Mouse (Mus musculus) erythroid progenitor cell, adult 5-6 weeks (primary cell): ENCODE measurements at regions not wholly inside any gene's neighbourhood (a gene's known extent, or its start where the extent isn't known, plus 50 kb on each side); places are given as distances from the start of the nearest gene placed in this dataset.
A peak's percentile ranks its signal among the peaks of the same experiment; 100 is the strongest.
"Not testable (repeated sequence)": the region's sequence is repeated elsewhere in the genome, so short reads cannot be mapped to it uniquely, and the experiment has no call there.

Experiments
- ATAC-seq: replicated peaks from 2 replicates; pipeline ENCODE4 v1.8.0; 2016; ENCODE audit warnings: moderate number of reproducible peaks, mild to moderate bottlenecking, moderate TSS enrichment, inconsistent platforms; ENCODE audit not compliant: poor library complexity, low FRiP score, severe bottlenecking

DNA sequence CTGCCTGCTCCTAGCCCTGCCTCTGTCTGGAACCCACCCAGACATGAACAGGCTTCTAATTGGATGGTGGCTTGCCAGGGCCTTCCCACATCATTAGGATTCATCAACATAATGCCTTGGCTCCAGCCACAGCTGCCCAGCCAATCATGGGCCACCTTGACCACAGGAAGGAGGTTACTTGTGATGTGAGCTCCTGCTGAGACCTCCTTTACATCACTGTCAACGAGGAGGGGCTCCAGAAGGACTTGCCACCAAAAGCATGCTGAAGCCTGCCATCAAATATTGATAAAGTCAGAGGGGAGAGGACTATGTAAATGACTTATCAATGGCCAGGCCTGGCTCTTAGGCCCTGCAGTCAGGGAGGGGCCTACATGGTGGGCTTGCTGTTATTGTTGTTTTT lies 175.6 kb downstream of the Map1s start:
- not testable (repeated sequence) for ATAC-seq

GRCm38 (mm10) chr8:71127131-71127530 lies 145.4 kb upstream of the Myo9b start:
- not testable (repeated sequence) for ATAC-seq

GRCm38 (mm10) chr8:71130411-71131261 lies 141.9 kb upstream of the Myo9b start:
- ATAC-seq: peak; percentile 65

DNA sequence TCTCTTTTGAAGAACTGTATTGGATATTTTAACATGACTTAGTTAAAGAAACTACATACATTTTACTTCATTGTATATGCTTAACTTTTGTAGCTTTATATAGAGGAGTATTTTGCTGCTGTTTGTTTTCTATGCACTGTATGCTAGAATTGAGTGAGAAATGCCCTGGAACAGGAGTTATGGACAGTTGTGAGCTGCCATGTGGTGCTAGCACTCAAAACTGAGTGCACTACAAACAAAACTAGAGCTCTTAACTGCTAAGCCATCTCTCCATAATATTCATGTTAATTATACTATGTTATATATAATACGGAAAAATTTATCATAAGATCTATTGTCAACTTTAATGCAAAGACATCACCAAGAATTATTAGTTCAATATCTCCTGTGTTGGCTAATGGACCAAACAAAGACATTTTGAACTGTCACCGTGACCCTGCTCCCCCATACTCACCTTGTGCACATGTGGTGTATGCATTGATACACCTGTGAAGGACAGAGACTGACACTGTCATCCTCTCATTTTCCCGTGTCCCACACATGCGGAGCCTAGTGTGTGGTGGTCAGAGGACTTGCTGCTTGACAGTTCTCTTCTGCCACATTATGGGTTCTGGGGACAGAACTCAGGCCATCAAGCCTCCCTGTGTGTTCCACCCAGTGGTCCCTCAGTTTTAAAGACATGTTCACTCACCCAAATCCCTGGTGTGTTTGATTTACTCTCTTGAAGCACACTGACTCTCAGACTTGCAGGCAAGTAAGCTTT lies 141.0 kb upstream of the Myo9b start:
- no peak for ATAC-seq

DNA sequence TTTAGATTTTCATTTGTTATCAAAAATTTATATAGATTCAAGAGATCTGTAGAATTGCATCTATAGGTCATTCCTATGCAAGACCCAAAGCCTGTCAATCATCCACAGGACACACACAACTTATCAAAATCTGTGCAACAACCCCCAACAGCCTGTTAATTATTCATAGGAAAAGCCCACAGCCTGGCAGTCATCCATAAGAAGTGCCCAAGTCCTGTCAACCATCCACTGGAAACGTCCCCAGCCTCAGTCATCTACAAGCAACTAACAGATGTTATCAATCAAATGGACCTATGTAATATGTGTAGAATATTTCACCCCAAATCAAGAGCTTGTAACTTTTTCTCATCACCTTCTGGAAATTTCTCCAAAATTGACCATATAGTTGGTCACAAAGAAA lies 139.6 kb upstream of the Myo9b start:
- ATAC-seq: not testable (repeated sequence)

GRCm38 (mm10) chr8:71137131-71137530 lies 135.4 kb upstream of the Myo9b start:
- not testable (repeated sequence) for ATAC-seq

DNA sequence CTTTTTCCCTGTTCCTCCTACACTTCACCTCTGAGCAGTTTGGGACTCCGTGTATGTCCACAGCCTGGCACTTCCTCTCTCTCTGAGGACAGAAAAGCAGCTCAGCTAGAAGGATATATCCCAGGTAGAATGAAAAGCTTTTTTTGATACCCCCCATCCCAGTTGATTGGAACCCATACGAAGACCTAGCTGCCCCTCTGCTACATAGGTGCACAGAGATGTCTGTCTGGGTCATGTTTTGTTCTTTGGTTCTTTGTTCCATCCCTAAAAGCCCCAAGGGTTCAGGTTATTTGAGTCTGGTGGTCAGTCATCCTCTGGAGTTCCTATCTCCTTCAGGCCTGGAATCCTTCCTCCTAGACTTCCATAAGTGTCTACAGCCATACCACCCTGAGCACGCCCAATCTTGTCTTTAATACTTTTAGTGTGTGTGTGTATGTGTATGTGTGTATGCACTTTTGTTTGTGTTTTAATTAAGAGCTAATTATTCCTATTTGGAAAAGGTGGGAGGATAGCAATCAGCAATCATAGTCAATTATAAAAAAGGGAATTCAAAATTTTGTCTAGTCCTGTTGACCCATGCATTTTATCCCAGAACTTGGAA lies 130.0 kb upstream of the Myo9b start:
- ATAC-seq: 0 out of 2 replicates have a peak, but pooled peaks have one; percentile 19

DNA sequence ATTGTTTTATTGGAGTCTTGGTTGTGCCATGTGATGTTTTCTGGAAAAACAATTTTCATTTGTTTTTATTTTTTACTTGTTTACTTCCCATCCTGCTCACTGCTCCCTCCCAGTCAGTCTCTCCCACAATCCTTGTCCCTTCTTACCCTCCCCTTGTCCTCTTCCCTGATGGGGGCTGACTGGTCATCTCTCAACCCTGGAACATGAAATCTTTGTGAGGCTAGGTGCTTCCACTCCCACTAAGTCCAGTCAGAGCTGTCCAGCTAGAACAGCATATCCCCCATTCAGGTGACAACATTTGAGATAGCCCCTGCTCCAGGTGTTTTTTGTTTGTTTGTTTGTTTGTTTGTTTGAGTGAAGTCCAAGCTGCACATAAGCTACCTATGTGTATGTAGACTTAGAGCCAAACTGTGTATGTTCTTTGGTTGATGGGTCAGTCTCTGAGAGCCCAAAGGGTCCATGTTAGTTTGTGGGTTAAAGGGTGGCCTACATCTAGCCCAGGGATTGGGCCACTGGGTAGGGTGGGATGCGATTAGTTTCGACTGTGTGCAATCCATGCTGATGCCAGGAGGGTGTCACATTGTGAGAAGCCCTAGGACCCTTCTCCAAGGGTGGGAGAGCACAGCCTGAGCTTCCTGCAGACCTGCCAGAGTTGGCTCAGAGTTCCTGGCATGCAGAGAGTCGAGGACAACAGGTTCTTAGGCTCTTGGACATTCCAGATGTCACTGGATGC lies 100.9 kb upstream of the Myo9b start:
- 0 out of 2 replicates have a peak, but pooled peaks have one; percentile 10 for ATAC-seq

DNA sequence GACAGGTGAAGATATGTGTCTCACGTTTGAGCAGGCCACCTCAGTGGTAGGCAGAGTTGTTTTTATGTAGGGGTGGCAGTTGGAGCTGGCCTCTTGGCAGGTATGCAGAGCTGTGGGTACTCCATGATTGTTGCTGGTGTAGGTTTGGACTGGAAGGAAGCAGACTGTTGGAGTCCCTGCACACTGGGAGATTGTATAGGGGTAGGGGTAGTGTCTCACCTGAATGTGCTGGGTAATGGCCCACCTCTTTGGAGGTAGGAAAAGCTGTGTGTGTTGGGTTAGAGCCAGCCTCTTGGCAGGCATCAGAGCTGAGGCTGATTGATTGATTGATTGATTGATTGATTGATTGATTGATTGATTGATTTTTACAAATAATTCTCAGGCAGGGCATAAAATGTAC lies 79.6 kb upstream of the Myo9b start:
- not testable (repeated sequence) for ATAC-seq

DNA sequence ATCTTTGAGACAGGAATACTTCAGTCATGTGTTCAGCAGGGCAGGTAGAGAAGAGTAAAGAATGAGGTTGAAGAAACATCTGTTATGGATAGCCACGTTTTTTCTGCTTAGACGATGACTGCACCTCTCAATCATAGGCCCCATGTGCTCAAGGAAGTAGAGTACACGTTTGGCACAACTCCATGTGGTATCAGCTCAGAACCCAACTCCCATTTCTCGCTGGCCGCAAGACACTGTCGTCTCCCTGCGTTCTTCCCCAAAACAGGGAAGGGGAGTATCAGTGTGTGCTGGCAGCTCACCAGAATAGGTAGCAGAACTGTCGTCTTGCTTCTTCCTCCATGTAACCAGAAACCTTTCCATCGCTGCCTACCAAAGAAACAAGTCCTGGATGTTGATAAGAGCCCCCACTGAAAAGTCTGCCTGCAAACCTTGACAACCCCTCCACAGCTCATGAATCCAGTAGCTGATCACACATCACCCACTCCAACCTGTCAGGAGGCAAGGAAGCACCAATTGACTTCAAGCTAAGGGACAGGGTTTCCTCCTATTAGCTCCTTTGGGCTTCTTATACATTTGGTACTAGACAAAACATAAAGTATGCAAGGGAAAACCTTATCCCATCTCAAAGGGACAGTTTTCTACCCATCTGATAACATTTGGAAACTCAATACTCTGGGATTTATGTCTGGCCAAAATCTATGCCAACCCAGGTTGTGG lies 77.3 kb upstream of the Myo9b start:
- ATAC-seq: not testable (repeated sequence)
